Mouse (Mus musculus) heart, embryonic 11.5 days (tissue): ENCODE measurements around the gene Hnf4a. TPM values are rescaled to one million over a fixed set of nuclear protein-coding genes. Genes with fewer than 3 reads are reported as not detected.
A peak's percentile ranks its signal among the peaks of the same experiment; 100 is the strongest.

Experiments used
- ATAC-seq: fragments of 200-750 bp; cut with Nextera tagmentation; replicated peaks from 2 replicates; pipeline ENCODE4 v1.8.0; 2017; ENCODE audit warnings: moderate library complexity; ENCODE audit not compliant: insufficient number of reproducible peaks, low FRiP score, low TSS enrichment
- H3K27ac ChIP-seq: fragments of 300-500 bp; sonication (generic); 2 replicates; pipeline ENCODE4 v1.5.1; 2014; ENCODE audit warnings: mild to moderate bottlenecking, low read depth, low read length
- H3K27me3 ChIP-seq: fragments of 300-500 bp; sonication (generic); 2 replicates; pipeline ENCODE4 v1.6.1; 2014; ENCODE audit warnings: mild to moderate bottlenecking, low read length, mixed read lengths; ENCODE audit not compliant: control insufficient read depth, insufficient read depth
- H3K36me3 ChIP-seq: fragments of 300-500 bp; sonication (generic); 2 replicates; pipeline ENCODE4 v1.6.1; 2014; ENCODE audit warnings: mild to moderate bottlenecking, low read length, moderate library complexity, mixed read lengths; ENCODE audit not compliant: control insufficient read depth, insufficient read depth
- H3K4me1 ChIP-seq: fragments of 300-500 bp; sonication (generic); 2 replicates; pipeline ENCODE4 v1.6.1; 2014; ENCODE audit warnings: low read length; ENCODE audit not compliant: control insufficient read depth, insufficient read depth
- H3K4me2 ChIP-seq: fragments of 300-500 bp; sonication (generic); 2 replicates; pipeline ENCODE4 v1.6.1; 2014; ENCODE audit warnings: mild to moderate bottlenecking, moderate library complexity
- H3K4me3 ChIP-seq: fragments of 300-500 bp; sonication (generic); 2 replicates; pipeline ENCODE4 v1.5.1; 2014; ENCODE audit warnings: low read depth, low read length
- H3K9ac ChIP-seq: fragments of 300-500 bp; sonication (generic); 2 replicates; pipeline ENCODE4 v1.6.1; 2014; ENCODE audit warnings: mild to moderate bottlenecking, low read depth, low read length, moderate library complexity
- H3K9me3 ChIP-seq: fragments of 300-500 bp; sonication (generic); replicated peaks from 2 replicates; pipeline ENCODE4 v1.6.1; 2016; ENCODE audit warnings: low read length; ENCODE audit not compliant: control insufficient read depth
- WGBS: fragments of 180-500 bp; shearing (Covaris S2); extraction: QIAGEN DNeasy Blood & Tissue Kit; methylation state at CpG from one replicate; pipeline ENCODE4 v1.1.7; 2014; ENCODE audit not compliant: insufficient replicate concordance; 5-methylcytosine and 5-hydroxymethylcytosine counted together
- polyA plus RNA-seq: library from polyadenylated mRNA; unstranded; fragments of >200 nt; fragmentation: Nextera tagmentation; extraction: Ambion mirVana; gene quantifications from 2 replicates; pipeline ENCODE4 v1.2.1, GENCODE M21; 2014

Hnf4a gene
- polyA plus RNA-seq, 1 experiment from 2014 or later, result 0.56 TPM

- no peak overlapping the region for H3K4me2 ChIP-seq
- 50% methylated on average over 18 of the region's 18 CpGs for WGBS
- no peak for ATAC-seq
- no peaks in the 10 kb centered on the region for H3K36me3 ChIP-seq
- H3K27ac ChIP-seq, result no peak overlapping the region
- H3K27me3 ChIP-seq, result peaks cover 13% of the 10 kb centered on the region
- no peaks in the 10 kb centered on the region for H3K9me3 ChIP-seq
- H3K9ac ChIP-seq, result no peak overlapping the region
- H3K4me1 ChIP-seq, result peaks cover 8% of the 10 kb centered on the region; the same call in 1 of the 2 replicates
- H3K4me3 ChIP-seq, result no peak overlapping the region
Measured at GRCm38 (mm10) chr2:163480191-163480825, 26.3 kb upstream of the Hnf4a start.

- H3K4me2 ChIP-seq, result peak overlapping the region; percentile 72
Measured at GRCm38 (mm10) chr2:163481539-163482029, 25.0 kb upstream of the Hnf4a start.

GRCm38 (mm10) chr2:163487360-163487759 lies 19.2 kb upstream of the Hnf4a start:
- H3K9ac ChIP-seq, result no peak overlapping the region
- H3K27ac ChIP-seq, result no peak overlapping the region
- ATAC-seq, result no peak
- 0 out of 2 replicates have a peak, but pooled peaks cover 2% of the 10 kb centered on the region for H3K27me3 ChIP-seq
- no peak overlapping the region for H3K4me3 ChIP-seq
- no peaks in the 10 kb centered on the region for H3K36me3 ChIP-seq
- H3K4me2 ChIP-seq, result no peak overlapping the region
- H3K9me3 ChIP-seq, result no peaks in the 10 kb centered on the region
- 85% methylated on average over 3 of the region's 3 CpGs for WGBS
- H3K4me1 ChIP-seq, result no peaks in the 10 kb centered on the region

More at GRCm38 (mm10) chr2:163481539-163482029, 25.0 kb upstream of the Hnf4a start:
- Histone ChIP-seq H3K27ac (no peak overlapping the region), H3K9ac (peak overlapping the region; percentile 49; the same call in 1 of the 2 replicates), H3K9me3 (no peaks in the 10 kb centered on the region), H3K36me3 (no peaks in the 10 kb centered on the region), H3K4me3 (peak overlapping the region; percentile 28), H3K4me1 (peaks cover 8% of the 10 kb centered on the region; the same call in 1 of the 2 replicates), H3K27me3 (peaks cover 13% of the 10 kb centered on the region)
- WGBS, result 2% methylated on average over 21 of the region's 21 CpGs
- ATAC-seq, result 0 out of 2 replicates have a peak, but pooled peaks have one; percentile 55

- Histone ChIP-seq H3K36me3 (no peaks in the 10 kb centered on the region), H3K27me3 (0 out of 2 replicates have a peak, but pooled peaks cover 2% of the 10 kb centered on the region), H3K27ac (no peak overlapping the region), H3K4me1 (no peaks in the 10 kb centered on the region), H3K9ac (no peak overlapping the region), H3K4me2 (no peak overlapping the region), H3K4me3 (no peak overlapping the region), H3K9me3 (no peaks in the 10 kb centered on the region)
- 51% methylated on average over 5 of the region's 5 CpGs for WGBS
- ATAC-seq, result no peak
Measured at GRCm38 (mm10) chr2:163489725-163490291, 16.8 kb upstream of the Hnf4a start.

GRCm38 (mm10) chr2:163490656-163491055 lies 16.0 kb upstream of the Hnf4a start:
- 92% methylated on average over 17 of the region's 17 CpGs for WGBS

GRCm38 (mm10) chr2:163491351-163491750 lies 15.3 kb upstream of the Hnf4a start:
- H3K27ac ChIP-seq, result no peak overlapping the region
- no peaks in the 10 kb centered on the region for H3K36me3 ChIP-seq
- no peak overlapping the region for H3K4me3 ChIP-seq
- 58% methylated on average over 7 of the region's 7 CpGs for WGBS
- ATAC-seq, result no peak
- no peak overlapping the region for H3K4me2 ChIP-seq
- H3K9ac ChIP-seq, result no peak overlapping the region
- H3K9me3 ChIP-seq, result no peaks in the 10 kb centered on the region
- H3K27me3 ChIP-seq, result 0 out of 2 replicates have a peak, but pooled peaks cover 2% of the 10 kb centered on the region
- H3K4me1 ChIP-seq, result no peaks in the 10 kb centered on the region

More at GRCm38 (mm10) chr2:163490656-163491055, 16.0 kb upstream of the Hnf4a start:
- no peak overlapping the region for H3K4me2 ChIP-seq
- H3K9me3 ChIP-seq, result no peaks in the 10 kb centered on the region
- ATAC-seq, result no peak
- no peaks in the 10 kb centered on the region for H3K36me3 ChIP-seq
- 0 out of 2 replicates have a peak, but pooled peaks cover 2% of the 10 kb centered on the region for H3K27me3 ChIP-seq
- no peak overlapping the region for H3K27ac ChIP-seq
- no peaks in the 10 kb centered on the region for H3K4me1 ChIP-seq
- H3K4me3 ChIP-seq, result no peak overlapping the region
- H3K9ac ChIP-seq, result no peak overlapping the region

- 70% methylated on average over 5 of the region's 5 CpGs for WGBS
- ATAC-seq, result no peak
Measured at GRCm38 (mm10) chr2:163492018-163492417, 14.6 kb upstream of the Hnf4a start, which contains the start of gene R3hdml. TSS of gene R3hdml (plus strand) at chr2:163492318.

GRCm38 (mm10) chr2:163493031-163493430 lies 13.6 kb upstream of the Hnf4a start:
- WGBS, result 42% methylated on average over 5 of the region's 5 CpGs
- H3K9me3 ChIP-seq, result no peaks in the 10 kb centered on the region
- H3K4me1 ChIP-seq, result no peaks in the 10 kb centered on the region
- no peak overlapping the region for H3K9ac ChIP-seq
- H3K27ac ChIP-seq, result no peak overlapping the region
- H3K27me3 ChIP-seq, result 0 out of 2 replicates have a peak, but pooled peaks cover 2% of the 10 kb centered on the region
- H3K4me2 ChIP-seq, result no peak overlapping the region
- no peak for ATAC-seq
- no peak overlapping the region for H3K4me3 ChIP-seq
- H3K36me3 ChIP-seq, result no peaks in the 10 kb centered on the region

More at GRCm38 (mm10) chr2:163492018-163492417, 14.6 kb upstream of the Hnf4a start, which contains the start of gene R3hdml:
- Histone ChIP-seq H3K4me1 (no peaks in the 10 kb centered on the region), H3K36me3 (no peaks in the 10 kb centered on the region), H3K9ac (no peak within 1 kb of the TSS), H3K9me3 (no peaks in the 10 kb centered on the region), H3K27me3 (0 out of 2 replicates have a peak, but pooled peaks cover 2% of the 10 kb centered on the region), H3K4me3 (no peak within 1 kb of the TSS), H3K27ac (no peak within 1 kb of the TSS), H3K4me2 (no peak within 1 kb of the TSS)
